Mouse (Mus musculus): Measurements from ENCODE around the gene Tmem132d.

DNA sequence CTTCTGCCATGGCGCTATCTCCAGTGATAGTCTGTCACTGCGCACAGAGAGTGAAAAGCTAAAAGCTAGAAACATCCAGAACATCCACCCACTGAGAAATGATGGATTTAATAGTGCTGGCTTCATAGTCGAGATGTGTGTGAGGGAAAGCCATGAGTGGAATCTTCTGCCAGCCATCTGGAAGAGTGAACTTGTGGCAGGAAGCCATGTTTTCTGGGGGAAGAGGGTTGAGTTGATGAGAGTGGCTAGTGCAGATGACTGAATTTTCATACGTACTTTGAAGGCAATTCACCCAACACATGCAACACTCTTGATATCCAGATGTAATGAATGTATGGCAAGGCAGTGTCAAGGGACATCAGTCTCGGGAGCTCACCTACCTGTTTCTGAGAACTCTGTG lies 342.3 kb downstream of the Tmem132d start:
- no peak for TF ChIP-seq GATA1 (IDR thresholded peaks at IDR 0.05; ENCODE audit: borderline replicate concordance, low read length)
- TF ChIP-seq FLI1 (IDR thresholded peaks at IDR 0.05; ENCODE audit: low read length): no peak

Measured in megakaryocyte, embryonic 14.5 days (primary cell).